Mouse (Mus musculus) G1E (cell line): Measurements from ENCODE around the gene Sco2. TPM values are rescaled to one million over a fixed set of nuclear protein-coding genes. Genes with fewer than 3 reads are reported as not detected.

Experiments used
- ATAC-seq: 2 replicates; pipeline ENCODE4 v1.8.0; 2016; ENCODE audit warnings: mild to moderate bottlenecking; ENCODE audit not compliant: insufficient number of reproducible peaks, poor library complexity, low FRiP score, severe bottlenecking; ENCODE audit errors: extremely low read depth
- DNase-seq: peaks from one replicate; pipeline ENCODE4 v3.0.0; 2012; ENCODE audit warnings: low spot score
- H3K27me3 ChIP-seq: 2 replicates; pipeline ENCODE4 v1.6.1; 2012; ENCODE audit warnings: mild to moderate bottlenecking, low read length, inconsistent platforms; ENCODE audit not compliant: insufficient read depth
- H3K36me3 ChIP-seq: replicated peaks from 2 replicates; pipeline ENCODE3; 2012; ENCODE audit warnings: mild to moderate bottlenecking, inconsistent platforms
- H3K4me1 ChIP-seq: 2 replicates; pipeline ENCODE4 v1.6.1; 2012; ENCODE audit warnings: low read depth, low read length, inconsistent platforms, mixed read lengths; ENCODE audit not compliant: insufficient read depth
- H3K4me3 ChIP-seq: 2 replicates; pipeline ENCODE4 v1.5.1; 2012; ENCODE audit warnings: low read depth, mild to moderate bottlenecking, inconsistent platforms, low read length, moderate library complexity, mixed read lengths
- H3K9me3 ChIP-seq: replicated peaks from 2 replicates; pipeline ENCODE4 v1.6.1; 2012; ENCODE audit warnings: inconsistent platforms
- CTCF ChIP-seq: IDR thresholded peaks from 2 replicates; pipeline ENCODE4 v1.5.1; 2012; ENCODE audit warnings: low read depth, low read length, inconsistent platforms, mixed read lengths
- GATA1 ChIP-seq: IDR thresholded peaks from 2 replicates; pipeline ENCODE4 v1.6.1; 2012; ENCODE audit warnings: borderline replicate concordance, low read length, inconsistent platforms, mixed read lengths
- GATA2 ChIP-seq: IDR thresholded peaks from 2 replicates; pipeline ENCODE4 v1.6.1; 2012; ENCODE audit warnings: low read depth, low read length, inconsistent platforms, borderline replicate concordance
- POLR2AphosphoS5 ChIP-seq: IDR thresholded peaks from 2 replicates; pipeline ENCODE4 v1.6.1; 2012; ENCODE audit warnings: low read depth, low read length, inconsistent platforms; ENCODE audit not compliant: insufficient replicate concordance
- TAL1 ChIP-seq: conservative IDR thresholded peaks from 2 replicates; pipeline ENCODE4 v1.6.1; 2012; ENCODE audit warnings: low read depth, low read length, inconsistent platforms, mixed read lengths
- polyA plus RNA-seq: library from polyadenylated mRNA; stranded (reverse); fragments of >175 nt; gene quantifications from 2 replicates; pipeline ENCODE4 v1.2.3, GENCODE M21; 2012
- total RNA-seq, 2 experiments: library from RNA; stranded (forward) in 1 of 2; stranded (reverse) in 1 of 2; fragments of 200-1000 nt in 1 of 2; fragments of >200 nt in 1 of 2; fragmentation: Nextera tagmentation in 1 of 2; gene quantifications; 2 replicates each; pipeline ENCODE4 v1.2.3; 2014 to 2017

The Sco2 gene
- total and polyA plus RNA-seq, 3 experiments: 15.0 to 62.3 (median 27.8) TPM

- peaks cover 49% of the 10 kb centered on the region for H3K4me1 ChIP-seq
- H3K4me3 ChIP-seq: peak overlapping the region; percentile 86; the same call in 1 of the 2 replicates
- ATAC-seq (no peak), DNase-seq (no peak)
- peaks cover 43% of the 10 kb centered on the region for H3K36me3 ChIP-seq
- peaks cover 8% of the 10 kb centered on the region; the same call in 1 of the 2 replicates for H3K27me3 ChIP-seq
- H3K9me3 ChIP-seq: peaks cover 20% of the 10 kb centered on the region
- TF ChIP-seq POLR2AphosphoS5: no peak
- TF ChIP-seq GATA1: no peak
- no peak for TF ChIP-seq TAL1
- no peak for TF ChIP-seq GATA2
- TF ChIP-seq CTCF: no peak
Measured at GRCm38 (mm10) chr15:89374801-89375534, 1.3 kb upstream of the Sco2 start.

GRCm38 (mm10) chr15:89374340-89374739 is 694 bp upstream of the Sco2 start:
- DNase-seq (no peak), ATAC-seq (no peak)
- H3K9me3 ChIP-seq: peaks cover 20% of the 10 kb centered on the region
- TF ChIP-seq POLR2AphosphoS5 (no peak), CTCF (no peak), GATA1 (no peak), TAL1 (no peak), GATA2 (no peak)
- H3K36me3 ChIP-seq: peaks cover 49% of the 10 kb centered on the region
- peaks cover 55% of the 10 kb centered on the region for H3K4me1 ChIP-seq
- H3K27me3 ChIP-seq: peaks cover 6% of the 10 kb centered on the region; the same call in 1 of the 2 replicates
- peak overlapping the region; percentile 86 for H3K4me3 ChIP-seq

GRCm38 (mm10) chr15:89373027-89373761 is 452 bp downstream of the Sco2 start:
- TF ChIP-seq GATA1: no peak
- TF ChIP-seq CTCF: peak; percentile 30; the same call in 1 of the 2 replicates
- peaks cover 57% of the 10 kb centered on the region for H3K4me1 ChIP-seq
- peak overlapping the region; percentile 86 for H3K4me3 ChIP-seq
- peaks cover 10% of the 10 kb centered on the region for H3K9me3 ChIP-seq
- ATAC-seq (peak; percentile 75), DNase-seq (peak; percentile 89)
- H3K27me3 ChIP-seq: no peaks in the 10 kb centered on the region; the same call in 1 of the 2 replicates
- peaks cover 60% of the 10 kb centered on the region for H3K36me3 ChIP-seq

- ATAC-seq (no peak), DNase-seq (no peak)
- Histone ChIP-seq H3K4me3 (peak overlapping the region; percentile 86), H3K27me3 (no peaks in the 10 kb centered on the region), H3K9me3 (peaks cover 3% of the 10 kb centered on the region; the same call in 1 of the 2 replicates), H3K36me3 (peaks cover 67% of the 10 kb centered on the region), H3K4me1 (peaks cover 57% of the 10 kb centered on the region)
- TF ChIP-seq GATA2: no peak
- TF ChIP-seq CTCF: no peak
- TF ChIP-seq POLR2AphosphoS5: no peak
Measured at GRCm38 (mm10) chr15:89372536-89372935, 1.1 kb downstream of the Sco2 start.

GRCm38 (mm10) chr15:89372068-89372467 is 1.6 kb downstream of the Sco2 start:
- Histone ChIP-seq H3K9me3 (no peaks in the 10 kb centered on the region), H3K4me1 (peaks cover 57% of the 10 kb centered on the region), H3K36me3 (peaks cover 72% of the 10 kb centered on the region), H3K4me3 (peak overlapping the region; percentile 86; the same call in 1 of the 2 replicates), H3K27me3 (no peaks in the 10 kb centered on the region)
- no peak for TF ChIP-seq POLR2AphosphoS5
- no peak for TF ChIP-seq GATA2
- no peak for TF ChIP-seq CTCF
- TF ChIP-seq TAL1: no peak
- ATAC-seq (no peak), DNase-seq (no peak)

- Histone ChIP-seq H3K4me3 (no peak overlapping the region), H3K9me3 (no peaks in the 10 kb centered on the region), H3K36me3 (peaks cover 100% of the 10 kb centered on the region), H3K27me3 (no peaks in the 10 kb centered on the region), H3K4me1 (peaks cover 10% of the 10 kb centered on the region)
- TF ChIP-seq CTCF: no peak
- no peak for TF ChIP-seq POLR2AphosphoS5
- TF ChIP-seq TAL1: no peak
- TF ChIP-seq GATA1: no peak
- TF ChIP-seq GATA2: no peak
- no peak for DNase-seq
- no peak for ATAC-seq
Measured at GRCm38 (mm10) chr15:89365141-89365551, 8.5 kb downstream of the Sco2 start.
